Mouse (Mus musculus) G1E (cell line): ENCODE results near the gene Pi4kb.

ENCODE experiments used
- CTCF ChIP-seq: IDR thresholded peaks from 2 replicates; pipeline ENCODE4 v1.5.1; 2012; ENCODE audit warnings: low read depth, low read length, inconsistent platforms, mixed read lengths
- GATA1 ChIP-seq: IDR thresholded peaks from 2 replicates; pipeline ENCODE4 v1.6.1; 2012; ENCODE audit warnings: borderline replicate concordance, low read length, inconsistent platforms, mixed read lengths
- POLR2AphosphoS5 ChIP-seq: IDR thresholded peaks from 2 replicates; pipeline ENCODE4 v1.6.1; 2012; ENCODE audit warnings: low read depth, low read length, inconsistent platforms; ENCODE audit not compliant: insufficient replicate concordance
- TAL1 ChIP-seq: conservative IDR thresholded peaks from 2 replicates; pipeline ENCODE4 v1.6.1; 2012; ENCODE audit warnings: low read depth, low read length, inconsistent platforms, mixed read lengths

DNA sequence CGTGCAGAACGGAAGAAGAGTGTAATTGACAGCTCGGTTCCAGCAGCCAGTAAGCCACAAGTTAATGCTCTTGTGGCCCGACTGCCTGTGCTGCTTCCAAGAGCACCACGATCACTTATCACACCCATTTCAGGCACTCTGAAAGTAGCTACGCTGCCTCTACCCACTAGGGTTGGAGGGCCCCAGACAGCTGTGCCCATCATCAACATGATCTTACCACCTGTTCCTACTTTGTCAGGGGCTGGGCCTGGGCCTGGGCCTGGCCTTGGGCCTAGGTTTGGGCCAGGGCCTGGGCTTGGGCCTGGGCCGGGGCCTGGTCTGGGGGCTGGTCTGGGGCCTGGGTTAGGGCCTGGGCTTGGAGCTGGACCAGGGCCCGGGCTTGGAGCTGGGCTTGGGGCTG is 16.2 kb upstream of the Pi4kb start:
- TF ChIP-seq CTCF (no peak), GATA1 (no peak), POLR2AphosphoS5 (no peak), TAL1 (no peak)
